Mouse (Mus musculus) MEL (cell line): Measurements from ENCODE around the gene Hdac2. TPM values are rescaled to one million over a fixed set of nuclear protein-coding genes. Genes with fewer than 3 reads are reported as not detected.

Experiments used
- DNase-seq: peaks from one replicate; pipeline ENCODE4 v3.0.0; 2011; ENCODE audit warnings: low read depth, low spot score
- H3K27ac ChIP-seq: 2 replicates; pipeline ENCODE4 v1.5.1; 2012; ENCODE audit warnings: low read depth, mild to moderate bottlenecking, control low read depth, low read length, moderate library complexity; ENCODE audit not compliant: control insufficient read depth
- H3K27me3 ChIP-seq, 2 experiments: fragments of 150-350 bp in 1 of 2; sonication (generic) in 1 of 2; 2 replicates each; pipeline ENCODE4 v1.6.1; 2012; ENCODE audit warnings: low read length in 2 of 2, mild to moderate bottlenecking in 2 of 2, improper control_type of control experiment in 1 of 2, moderate library complexity in 1 of 2; ENCODE audit not compliant: insufficient read depth in 2 of 2, control insufficient read depth in 1 of 2
- H3K36me3 ChIP-seq, 2 experiments: 2 replicates each; pipeline ENCODE4 v1.6.1; 2012 to 2014; ENCODE audit warnings: low read length in 2 of 2, improper control_type of control experiment in 1 of 2, inconsistent platforms in 1 of 2, mild to moderate bottlenecking in 1 of 2; ENCODE audit not compliant: insufficient read depth in 2 of 2, control insufficient read depth in 1 of 2
- H3K4me1 ChIP-seq, 2 experiments: fragments of 150-350 bp in 1 of 2; sonication (generic) in 1 of 2; 2 replicates each; pipeline ENCODE4 v1.6.1; 2012; ENCODE audit warnings: low read length in 2 of 2, improper control_type of control experiment in 1 of 2, mild to moderate bottlenecking in 1 of 2; ENCODE audit not compliant: insufficient read depth in 2 of 2, control insufficient read depth in 1 of 2
- H3K4me3 ChIP-seq, 2 experiments: fragments of 150-350 bp in 1 of 2; sonication (generic) in 1 of 2; 2 replicates each; pipeline ENCODE4 v1.5.1; 2012; ENCODE audit warnings: low read depth in 2 of 2, low read length in 2 of 2, mild to moderate bottlenecking in 2 of 2, moderate library complexity in 2 of 2, control low read depth in 1 of 2, improper control_type of control experiment in 1 of 2; ENCODE audit not compliant: control insufficient read depth in 1 of 2, insufficient read depth in 1 of 2
- H3K79me2 ChIP-seq: 2 replicates; pipeline ENCODE4 v1.6.1; 2012; ENCODE audit warnings: mild to moderate bottlenecking, low read length, moderate library complexity; ENCODE audit not compliant: control insufficient read depth, poor library complexity, insufficient read depth
- H3K9ac ChIP-seq: 2 replicates; pipeline ENCODE4 v1.6.1; 2012; ENCODE audit warnings: low read depth, mild to moderate bottlenecking, control low read depth, low read length, moderate library complexity; ENCODE audit not compliant: control insufficient read depth, poor library complexity, severe bottlenecking
- H3K9me3 ChIP-seq: fragments of 150-350 bp; sonication (generic); replicated peaks from 2 replicates; pipeline ENCODE4 v1.6.1; 2012; ENCODE audit warnings: mild to moderate bottlenecking, low read length, improper control_type of control experiment, moderate library complexity; ENCODE audit not compliant: insufficient read depth
- CHD1 ChIP-seq: IDR thresholded peaks from 2 replicates; pipeline ENCODE4 v1.6.1; 2012; ENCODE audit warnings: low read depth, mild to moderate bottlenecking, inconsistent platforms, low read length, improper control_type of control experiment
- CHD2 ChIP-seq: IDR thresholded peaks from 2 replicates; pipeline ENCODE4 v1.6.1; 2011; ENCODE audit warnings: low read length, improper control_type of control experiment
- E2F4 ChIP-seq: IDR thresholded peaks from 2 replicates; pipeline ENCODE4 v1.6.1; 2011; ENCODE audit warnings: low read depth, low read length, improper control_type of control experiment, borderline replicate concordance
- ELF1 ChIP-seq: IDR thresholded peaks from 2 replicates; pipeline ENCODE4 v1.6.1; 2014; ENCODE audit warnings: low read depth, mild to moderate bottlenecking, inconsistent platforms, low read length, improper control_type of control experiment, moderate library complexity
- ETS1 ChIP-seq: IDR thresholded peaks from 2 replicates; pipeline ENCODE4 v1.6.1; 2012; ENCODE audit warnings: low read depth, mild to moderate bottlenecking, inconsistent platforms, low read length, improper control_type of control experiment, moderate library complexity
- GATA1 ChIP-seq: IDR thresholded peaks from 2 replicates; pipeline ENCODE4 v1.6.1; 2011; ENCODE audit warnings: low read depth, low read length, improper control_type of control experiment
- HCFC1 ChIP-seq: IDR thresholded peaks from 2 replicates; pipeline ENCODE4 v1.6.1; 2012; ENCODE audit warnings: low read depth, mild to moderate bottlenecking, inconsistent platforms, low read length, improper control_type of control experiment, moderate library complexity
- JUND ChIP-seq: IDR thresholded peaks from 2 replicates; pipeline ENCODE4 v1.6.1; 2011; ENCODE audit warnings: low read depth, mild to moderate bottlenecking, improper control_type of control experiment, low read length
- KAT2A ChIP-seq: conservative IDR thresholded peaks from 2 replicates; pipeline ENCODE4 v1.6.1; 2012; ENCODE audit warnings: low read depth, low read length, improper control_type of control experiment, inconsistent platforms
- MAFK ChIP-seq: IDR thresholded peaks from 2 replicates; pipeline ENCODE4 v1.6.1; 2011; ENCODE audit warnings: low read depth, mild to moderate bottlenecking, low read length, improper control_type of control experiment, borderline replicate concordance
- MAX ChIP-seq: IDR thresholded peaks from 2 replicates; pipeline ENCODE4 v1.6.1; 2011; ENCODE audit warnings: low read length, improper control_type of control experiment
- MAZ ChIP-seq: IDR thresholded peaks from 2 replicates; pipeline ENCODE4 v1.6.1; 2012; ENCODE audit warnings: low read depth, mild to moderate bottlenecking, inconsistent platforms, low read length, improper control_type of control experiment
- MXI1 ChIP-seq: IDR thresholded peaks from 2 replicates; pipeline ENCODE4 v1.6.1; 2011; ENCODE audit warnings: mild to moderate bottlenecking, low read depth, low read length, improper control_type of control experiment
- POLR2AphosphoS2 ChIP-seq: IDR thresholded peaks from 2 replicates; pipeline ENCODE4 v1.6.1; 2011; ENCODE audit warnings: low read length, improper control_type of control experiment
- TCF12 ChIP-seq: IDR thresholded peaks from 2 replicates; pipeline ENCODE4 v1.6.1; 2014; ENCODE audit warnings: low read depth, mild to moderate bottlenecking, inconsistent platforms, low read length, improper control_type of control experiment, moderate library complexity
- UBTF ChIP-seq: IDR thresholded peaks from 2 replicates; pipeline ENCODE4 v1.6.1; 2012; ENCODE audit warnings: low read depth, mild to moderate bottlenecking, inconsistent platforms, low read length, improper control_type of control experiment, moderate library complexity, borderline replicate concordance; ENCODE audit not compliant: insufficient read depth
- ZMIZ1 ChIP-seq: IDR thresholded peaks from 2 replicates; pipeline ENCODE4 v1.6.1; 2012; ENCODE audit warnings: low read depth, mild to moderate bottlenecking, inconsistent platforms, low read length, improper control_type of control experiment, moderate library complexity
- ZNF384 ChIP-seq: IDR thresholded peaks from 2 replicates; pipeline ENCODE4 v1.6.1; 2012; ENCODE audit warnings: low read depth, mild to moderate bottlenecking, inconsistent platforms, low read length, improper control_type of control experiment
- polyA plus RNA-seq, 2 experiments: library from polyadenylated mRNA; stranded (reverse) in 1 of 2; unstranded in 1 of 2; fragments of >175 nt in 1 of 2; fragments of >200 nt in 1 of 2; gene quantifications; 2 replicates each; pipeline versions ENCODE4 v1.2.1 to v1.2.4; 2012; ENCODE audit warnings: low replicate concordance in 2 of 2, low read depth in 1 of 2; ENCODE audit not compliant: insufficient read length in 2 of 2, insufficient read depth in 1 of 2, missing spikeins in 1 of 2
- total RNA-seq: library from RNA; depleted of rRNA; stranded (reverse); fragments of 300-350 nt; gene quantifications from 2 replicates; pipeline ENCODE4 v1.2.3, GENCODE M21; 2012

The Hdac2 gene
- total and polyA plus RNA-seq, 3 experiments = 112 to 165 (median 144) TPM

DNA sequence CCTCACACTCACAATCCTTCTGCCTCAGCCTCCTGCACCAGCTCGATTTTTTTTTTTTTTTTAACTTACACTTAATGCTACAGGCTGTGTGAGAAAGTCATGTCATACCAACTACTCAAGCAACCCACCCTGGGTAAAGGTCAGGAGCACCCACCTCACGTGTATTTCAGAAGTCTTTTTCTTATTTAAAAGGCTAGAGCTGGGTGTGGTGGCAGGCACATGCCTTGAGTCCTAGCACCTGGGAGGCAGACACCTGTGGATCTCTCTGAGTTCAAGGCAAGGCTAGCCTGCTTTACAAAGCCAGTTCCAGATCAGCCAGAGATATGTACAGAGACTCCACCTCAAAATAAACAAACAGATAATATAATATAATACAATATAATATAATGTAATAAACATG lies 41.4 kb downstream of the Hdac2 start:
- H3K27me3 ChIP-seq = no peaks in the 10 kb centered on the region
- H3K79me2 ChIP-seq = no peaks in the 10 kb centered on the region
- no peak overlapping the region for H3K27ac ChIP-seq
- no peaks in the 10 kb centered on the region for H3K9me3 ChIP-seq
- no peak for TF ChIP-seq KAT2A
- no peak for TF ChIP-seq MXI1
- TF ChIP-seq CHD1 = no peak
- no peak for DNase-seq
- no peaks in the 10 kb centered on the region for H3K36me3 ChIP-seq
- no peaks in the 10 kb centered on the region for H3K4me1 ChIP-seq
- no peak overlapping the region for H3K9ac ChIP-seq
- no peak overlapping the region for H3K4me3 ChIP-seq

- Histone ChIP-seq H3K9ac (no peak overlapping the region), H3K36me3 (no peaks in the 10 kb centered on the region), H3K4me1 (no peaks in the 10 kb centered on the region)
- TF ChIP-seq MAFK = no peak
- TF ChIP-seq HCFC1 = no peak
- TF ChIP-seq ETS1 = no peak
- no peak for TF ChIP-seq JUND
- no peak for TF ChIP-seq ELF1
- TF ChIP-seq MAZ = no peak
- TF ChIP-seq UBTF = no peak
- TF ChIP-seq, all 39 proteins: peak for 0
- Histone ChIP-seq H3K4me3 (no peak overlapping the region), H3K27me3 (no peaks in the 10 kb centered on the region), H3K9me3 (no peaks in the 10 kb centered on the region), H3K27ac (no peak overlapping the region), H3K79me2 (no peaks in the 10 kb centered on the region)
- no peak for DNase-seq
Observed at GRCm38 (mm10) chr10:37016200-37016599, 41.9 kb downstream of the Hdac2 start.

- H3K27me3 ChIP-seq = no peaks in the 10 kb centered on the region; a peak in 2 of 4 replicates
- H3K36me3 ChIP-seq = no peaks in the 10 kb centered on the region
- no peak overlapping the region for H3K9ac ChIP-seq
- TF ChIP-seq ZMIZ1 = no peak
- no peak for TF ChIP-seq UBTF
- TF ChIP-seq TCF12 = no peak
- TF ChIP-seq ETS1 = no peak
- TF ChIP-seq E2F4 = no peak
- TF ChIP-seq POLR2AphosphoS2 = no peak
- TF ChIP-seq CHD2 = no peak
- TF ChIP-seq ZNF384 = no peak
- no peak for TF ChIP-seq MAX
- no peak for TF ChIP-seq GATA1
- no peaks in the 10 kb centered on the region for H3K4me1 ChIP-seq
- no peak overlapping the region for H3K4me3 ChIP-seq
- H3K27ac ChIP-seq = no peak overlapping the region
- no peaks in the 10 kb centered on the region for H3K9me3 ChIP-seq
- no peak for DNase-seq
- H3K79me2 ChIP-seq = no peaks in the 10 kb centered on the region
Observed at GRCm38 (mm10) chr10:37024301-37024700, 50.0 kb downstream of the Hdac2 start.
